Mouse (Mus musculus): ENCODE data around the gene Tnfrsf8. TPM values are rescaled to one million over a fixed set of nuclear protein-coding genes. Genes with fewer than 3 reads are reported as not detected.
"Not testable (repeated sequence)": the region's sequence is repeated elsewhere in the genome, so short reads cannot be mapped to it uniquely, and the experiment has no call there.

Tnfrsf8 gene
- polyA plus RNA-seq (2012; ENCODE audit: insufficient read depth, low replicate concordance) = 0.06 TPM in 1 of 2 replicates, not detected in the other

DNA sequence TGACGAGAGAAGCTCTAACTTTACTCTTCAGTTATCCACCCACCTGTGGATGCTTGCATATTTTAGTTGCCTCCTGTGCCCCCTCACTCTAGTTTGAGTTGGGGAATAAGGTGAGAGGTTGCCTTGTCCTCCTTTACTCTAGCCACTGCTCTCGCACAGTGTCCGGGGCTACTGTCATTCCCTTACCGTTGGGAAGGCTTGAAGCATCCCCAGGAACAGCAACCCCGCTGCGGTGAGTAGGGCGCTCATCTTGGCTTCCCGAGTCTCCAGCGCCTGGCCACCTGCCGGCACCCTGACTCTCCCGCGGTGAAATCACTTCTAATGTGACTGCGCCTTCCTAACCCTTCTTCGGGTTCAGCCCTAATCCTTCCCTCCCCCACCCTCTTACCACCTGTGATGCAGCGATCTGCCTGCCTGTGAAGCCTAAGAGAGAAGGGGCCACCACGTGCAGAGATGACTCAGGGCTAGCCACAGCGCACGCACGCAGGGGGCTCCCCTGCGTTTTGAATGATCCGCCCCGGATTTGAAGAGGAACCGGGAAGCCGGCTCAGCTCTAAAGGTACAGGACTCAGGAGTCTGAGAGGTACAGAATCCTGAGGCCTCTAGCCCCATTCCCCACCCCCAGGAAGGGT lies at the start of gene Tnfrsf8:
TSS of gene Tnfrsf8 (minus strand) at position 329 of the 632 bp plus-strand sequence.
- Histone ChIP-seq H3K36me3 (replicated peaks; ENCODE audit: low read length) (no peaks in the 10 kb centered on the region), H3K9me3 (no peaks in the 10 kb centered on the region), H3K27me3 (replicated peaks) (peaks cover 40% of the 10 kb centered on the region), H3K4me1 (peaks cover 3% of the 10 kb centered on the region; the same call in 1 of the 2 replicates), H3K4me3 (replicated peaks) (no peak within 1 kb of the TSS)
- no peak for TF ChIP-seq GATA1 (IDR thresholded peaks at IDR 0.05; ENCODE audit: borderline replicate concordance, low read length)

- H3K4me1 ChIP-seq; H3K36me3 ChIP-seq (replicated peaks; ENCODE audit: low read length); H3K9me3 ChIP-seq; H3K27me3 ChIP-seq (replicated peaks); H3K4me3 ChIP-seq (replicated peaks): not testable (repeated sequence)
Observed at GRCm38 (mm10) chr4:145361635-145362034, 46.7 kb upstream of the Tnfrsf8 start.

DNA sequence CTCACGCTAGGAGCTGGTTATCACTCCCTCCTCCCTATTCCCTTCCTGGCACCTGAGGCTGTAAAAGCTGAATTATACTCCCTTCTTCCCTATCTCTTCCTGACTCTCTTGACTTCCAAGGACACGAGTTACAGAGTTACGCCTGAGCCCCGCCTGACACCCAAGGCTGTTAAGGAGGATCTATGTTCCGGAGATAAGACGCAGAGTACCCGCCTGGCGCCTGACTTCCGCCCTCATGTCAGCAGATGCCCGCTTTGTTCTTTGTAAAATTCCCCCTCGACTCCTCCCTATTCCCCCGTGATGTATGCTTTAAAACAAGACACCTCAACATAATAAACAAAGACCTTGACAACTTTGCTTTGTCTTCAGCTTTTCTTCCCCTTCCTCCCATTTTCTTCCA lies 46.1 kb upstream of the Tnfrsf8 start:
- Histone ChIP-seq H3K27me3 (replicated peaks) (no peaks in the 10 kb centered on the region), H3K36me3 (replicated peaks; ENCODE audit: low read length) (no peaks in the 10 kb centered on the region), H3K4me1 (no peaks in the 10 kb centered on the region), H3K9me3 (peaks cover 3% of the 10 kb centered on the region; the same call in 1 of the 2 replicates), H3K4me3 (replicated peaks) (no peak overlapping the region)
- TF ChIP-seq FLI1 (IDR thresholded peaks at IDR 0.05; ENCODE audit: low read length) = no peak
- TF ChIP-seq GATA1 (IDR thresholded peaks at IDR 0.05; ENCODE audit: borderline replicate concordance, low read length) = no peak

DNA sequence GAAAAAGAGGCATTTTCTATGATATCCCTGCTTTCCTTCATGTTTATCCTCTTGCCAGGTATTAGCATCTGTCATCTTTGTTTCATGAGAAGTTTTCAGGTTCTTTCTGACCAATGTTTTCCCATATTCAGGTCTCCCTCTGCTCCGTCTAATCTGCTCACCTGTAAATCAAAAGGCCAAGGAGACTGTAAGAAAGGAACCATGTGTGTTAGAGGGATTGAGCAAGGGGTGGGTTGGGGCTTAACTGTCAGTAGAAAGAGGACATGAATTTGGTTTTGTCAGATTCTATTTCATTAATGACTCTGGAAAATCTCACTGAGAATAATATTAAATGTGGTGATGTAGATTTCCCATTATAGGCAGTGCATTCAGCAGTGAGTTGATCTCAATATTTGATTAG lies 45.6 kb upstream of the Tnfrsf8 start:
- Histone ChIP-seq H3K36me3 (replicated peaks; ENCODE audit: low read length) (no peaks in the 10 kb centered on the region), H3K9me3 (no peaks in the 10 kb centered on the region), H3K4me3 (replicated peaks) (no peak overlapping the region), H3K4me1 (no peaks in the 10 kb centered on the region), H3K27me3 (replicated peaks) (no peaks in the 10 kb centered on the region)
- no peak for TF ChIP-seq GATA1 (IDR thresholded peaks at IDR 0.05; ENCODE audit: borderline replicate concordance, low read length)
- no peak for TF ChIP-seq FLI1 (IDR thresholded peaks at IDR 0.05; ENCODE audit: low read length)

GRCm38 (mm10) chr4:145356234-145356633 lies 41.3 kb upstream of the Tnfrsf8 start:
- no peaks in the 10 kb centered on the region for H3K9me3 ChIP-seq
- H3K4me3 ChIP-seq (replicated peaks) = no peak overlapping the region
- TF ChIP-seq GATA1 (IDR thresholded peaks at IDR 0.05; ENCODE audit: borderline replicate concordance, low read length) (no peak), FLI1 (IDR thresholded peaks at IDR 0.05; ENCODE audit: low read length) (no peak)
- H3K36me3 ChIP-seq (replicated peaks; ENCODE audit: low read length) = no peaks in the 10 kb centered on the region
- no peaks in the 10 kb centered on the region for H3K4me1 ChIP-seq
- no peaks in the 10 kb centered on the region for H3K27me3 ChIP-seq (replicated peaks)

DNA sequence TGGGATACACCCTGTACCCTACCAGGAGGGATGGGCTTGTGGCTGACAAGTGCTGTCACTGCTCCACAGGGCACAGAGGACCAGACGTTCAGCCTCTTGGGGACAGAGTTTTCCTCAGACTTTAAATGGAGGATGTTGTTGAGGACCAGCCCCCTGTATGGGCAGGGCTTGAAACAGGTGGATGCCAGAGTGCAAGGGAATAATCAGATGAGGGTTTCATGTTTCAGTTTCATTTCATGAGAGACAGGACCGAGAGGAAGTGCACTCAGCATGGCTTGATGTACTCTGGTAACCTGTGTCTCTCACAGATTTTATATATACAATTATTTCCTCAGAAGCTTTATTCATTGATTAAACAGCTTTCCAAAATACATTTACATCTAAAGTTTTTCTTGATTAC lies 38.9 kb upstream of the Tnfrsf8 start:
- H3K36me3 ChIP-seq (replicated peaks; ENCODE audit: low read length) = no peaks in the 10 kb centered on the region
- TF ChIP-seq FLI1 (IDR thresholded peaks at IDR 0.05; ENCODE audit: low read length) = no peak
- TF ChIP-seq GATA1 (IDR thresholded peaks at IDR 0.05; ENCODE audit: borderline replicate concordance, low read length) = no peak
- H3K27me3 ChIP-seq (replicated peaks) = no peaks in the 10 kb centered on the region
- H3K4me1 ChIP-seq = no peaks in the 10 kb centered on the region
- H3K9me3 ChIP-seq = peaks cover 4% of the 10 kb centered on the region; the same call in 1 of the 2 replicates
- H3K4me3 ChIP-seq (replicated peaks) = no peak overlapping the region

- TF ChIP-seq GATA1 (IDR thresholded peaks at IDR 0.05; ENCODE audit: borderline replicate concordance, low read length) (no peak), FLI1 (IDR thresholded peaks at IDR 0.05; ENCODE audit: low read length) (no peak)
- Histone ChIP-seq H3K36me3 (replicated peaks; ENCODE audit: low read length) (no peaks in the 10 kb centered on the region), H3K4me3 (replicated peaks) (no peak overlapping the region), H3K27me3 (replicated peaks) (no peaks in the 10 kb centered on the region), H3K9me3 (peaks cover 8% of the 10 kb centered on the region; the same call in 1 of the 2 replicates), H3K4me1 (no peaks in the 10 kb centered on the region)
Observed at GRCm38 (mm10) chr4:145344948-145345347, 30.0 kb upstream of the Tnfrsf8 start.

GRCm38 (mm10) chr4:145341879-145342809 lies 27.2 kb upstream of the Tnfrsf8 start:
- H3K27me3 ChIP-seq (replicated peaks) = no peaks in the 10 kb centered on the region
- H3K36me3 ChIP-seq (replicated peaks; ENCODE audit: low read length) = no peaks in the 10 kb centered on the region
- no peak overlapping the region for H3K4me3 ChIP-seq (replicated peaks)
- peaks cover 6% of the 10 kb centered on the region; the same call in 1 of the 2 replicates for H3K9me3 ChIP-seq
- TF ChIP-seq FLI1 (IDR thresholded peaks at IDR 0.05; ENCODE audit: low read length) = no peak
- TF ChIP-seq GATA1 (IDR thresholded peaks at IDR 0.05; ENCODE audit: borderline replicate concordance, low read length) = no peak
- H3K4me1 ChIP-seq = no peaks in the 10 kb centered on the region

GRCm38 (mm10) chr4:145337906-145338858 lies 23.2 kb upstream of the Tnfrsf8 start:
- H3K4me1 ChIP-seq = no peaks in the 10 kb centered on the region
- no peaks in the 10 kb centered on the region for H3K36me3 ChIP-seq (replicated peaks; ENCODE audit: low read length)
- H3K9me3 ChIP-seq = 0 out of 2 replicates have a peak, but pooled peaks cover 3% of the 10 kb centered on the region
- H3K27me3 ChIP-seq (replicated peaks) = no peaks in the 10 kb centered on the region
- TF ChIP-seq GATA1 (IDR thresholded peaks at IDR 0.05; ENCODE audit: borderline replicate concordance, low read length) (no peak), FLI1 (IDR thresholded peaks at IDR 0.05; ENCODE audit: low read length) (no peak)
- H3K4me3 ChIP-seq (replicated peaks) = no peak overlapping the region

All from megakaryocyte, embryonic 14.5 days (primary cell).